Mouse (Mus musculus): ENCODE measurements around the gene Parva. TPM values are rescaled to one million over a fixed set of nuclear protein-coding genes. Genes with fewer than 3 reads are reported as not detected.

Parva gene
- total RNA-seq, 1 experiment = 13.9 TPM

- in situ Hi-C loops (cut with MboI; ENCODE audit: low sequenced_read_pairs in 2 of 2, unreplicated experiment in 2 of 2) = no loop called here
- no peak for DNase-seq (ENCODE audit: low read depth, low spot score)
- H3K36me3 ChIP-seq (ENCODE audit: control insufficient read depth, insufficient read depth, low read length, poor library complexity, severe bottlenecking) = no peaks in the 10 kb centered on the region
- no peak overlapping the region for H3K27ac ChIP-seq (ENCODE audit: insufficient read depth, low read depth, low read length, poor library complexity, severe bottlenecking)
- no peak for TF ChIP-seq ZC3H11A (IDR thresholded peaks at IDR 0.05; ENCODE audit: borderline replicate concordance, low read depth, low read length)
- TF ChIP-seq HCFC1 (IDR thresholded peaks at IDR 0.05; ENCODE audit: borderline replicate concordance, insufficient read depth, low read length) = no peak
- TF ChIP-seq MAFK (IDR thresholded peaks at IDR 0.05; ENCODE audit: insufficient read depth, low read depth, low read length) = no peak
- TF ChIP-seq CHD2 (IDR thresholded peaks at IDR 0.05; ENCODE audit: low read depth, low read length) = no peak
- no peak overlapping the region for H3K4me3 ChIP-seq (ENCODE audit: insufficient read depth in 1 of 2, low read depth in 1 of 2, low read length in 2 of 2, poor library complexity in 1 of 2, severe bottlenecking in 1 of 2)
- no peaks in the 10 kb centered on the region for H3K9me3 ChIP-seq (ENCODE audit: control insufficient read depth, insufficient read depth, low read depth, low read length)
- H3K4me1 ChIP-seq (ENCODE audit: control insufficient read depth in 2 of 2, insufficient read depth in 2 of 2, low read length in 2 of 2, poor library complexity in 1 of 2) = peaks cover 0 to 14% of the 10 kb centered on the region in 2 experiments; a peak in 2 of 4 replicates
- H3K9ac ChIP-seq (ENCODE audit: insufficient read depth, low read depth, low read length, poor library complexity, severe bottlenecking) = no peak overlapping the region
These were observed 30.6 kb downstream of the Parva start for GRCm38 (mm10) chr7:112457920-112458319.

- TF ChIP-seq HCFC1 (IDR thresholded peaks at IDR 0.05; ENCODE audit: borderline replicate concordance, insufficient read depth, low read length) (no peak), ZC3H11A (IDR thresholded peaks at IDR 0.05; ENCODE audit: borderline replicate concordance, low read depth, low read length) (no peak), MAFK (IDR thresholded peaks at IDR 0.05; ENCODE audit: insufficient read depth, low read depth, low read length) (no peak), CHD2 (IDR thresholded peaks at IDR 0.05; ENCODE audit: low read depth, low read length) (no peak), ZNF384 (IDR thresholded peaks at IDR 0.05; ENCODE audit: low read depth, low read length) (no peak)
- in situ Hi-C loops (cut with MboI; ENCODE audit: low sequenced_read_pairs in 2 of 2, unreplicated experiment in 2 of 2) = no loop called here
- no peak overlapping the region for H3K4me3 ChIP-seq (ENCODE audit: insufficient read depth in 1 of 2, low read depth in 1 of 2, low read length in 2 of 2, poor library complexity in 1 of 2, severe bottlenecking in 1 of 2)
- H3K9me3 ChIP-seq (ENCODE audit: control insufficient read depth, insufficient read depth, low read depth, low read length) = no peaks in the 10 kb centered on the region
- no peak overlapping the region for H3K27ac ChIP-seq (ENCODE audit: insufficient read depth, low read depth, low read length, poor library complexity, severe bottlenecking)
- no peaks in the 10 kb centered on the region for H3K36me3 ChIP-seq (ENCODE audit: control insufficient read depth, insufficient read depth, low read length, poor library complexity, severe bottlenecking)
- peaks cover 0 to 16% of the 10 kb centered on the region in 2 experiments; a peak in 2 of 4 replicates for H3K4me1 ChIP-seq (ENCODE audit: control insufficient read depth in 2 of 2, insufficient read depth in 2 of 2, low read length in 2 of 2, poor library complexity in 1 of 2)
- no peak for DNase-seq (ENCODE audit: low read depth, low spot score)
- no peak overlapping the region for H3K9ac ChIP-seq (ENCODE audit: insufficient read depth, low read depth, low read length, poor library complexity, severe bottlenecking)
These were observed 31.1 kb downstream of the Parva start for GRCm38 (mm10) chr7:112458440-112458839.

DNA sequence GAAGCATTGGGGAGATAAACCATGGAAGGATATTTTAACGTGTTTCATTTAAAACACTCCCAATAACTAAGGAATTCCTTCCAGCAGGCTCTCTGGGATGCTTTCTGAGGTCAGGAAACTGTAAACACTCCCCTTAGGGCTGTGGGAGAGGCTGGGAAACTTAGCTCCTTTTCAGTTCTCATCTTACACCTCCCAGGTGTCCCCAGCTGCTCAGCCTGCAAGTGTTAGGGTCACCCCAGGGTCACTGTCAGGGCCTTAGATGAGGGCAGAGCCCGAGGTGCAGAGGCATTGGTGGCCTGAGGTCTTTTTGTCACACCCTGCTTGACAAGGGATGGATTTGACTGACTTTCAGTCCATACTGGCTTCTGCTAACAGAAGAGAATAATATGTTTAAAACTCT lies 35.8 kb downstream of the Parva start:
- peaks cover 0 to 5% of the 10 kb centered on the region in 2 experiments; a peak in 1 of 4 replicates for H3K4me1 ChIP-seq (ENCODE audit: control insufficient read depth in 2 of 2, insufficient read depth in 2 of 2, low read length in 2 of 2, poor library complexity in 1 of 2)
- H3K9ac ChIP-seq (ENCODE audit: insufficient read depth, low read depth, low read length, poor library complexity, severe bottlenecking) = no peak overlapping the region
- H3K4me3 ChIP-seq (ENCODE audit: insufficient read depth in 1 of 2, low read depth in 1 of 2, low read length in 2 of 2, poor library complexity in 1 of 2, severe bottlenecking in 1 of 2) = no peak overlapping the region
- in situ Hi-C loops (cut with MboI; ENCODE audit: low sequenced_read_pairs in 2 of 2, unreplicated experiment in 2 of 2) = loop anchor here in 1 of 2 experiments (10.0 kb wide), 1 partner anchor 412 kb away; no protein-coding TSS in a partner anchor
- TF ChIP-seq ZC3H11A (IDR thresholded peaks at IDR 0.05; ENCODE audit: borderline replicate concordance, low read depth, low read length) (no peak), MAFK (IDR thresholded peaks at IDR 0.05; ENCODE audit: insufficient read depth, low read depth, low read length) (no peak), HCFC1 (IDR thresholded peaks at IDR 0.05; ENCODE audit: borderline replicate concordance, insufficient read depth, low read length) (no peak), CHD2 (IDR thresholded peaks at IDR 0.05; ENCODE audit: low read depth, low read length) (no peak), ZNF384 (IDR thresholded peaks at IDR 0.05; ENCODE audit: low read depth, low read length) (no peak)
- H3K27ac ChIP-seq (ENCODE audit: insufficient read depth, low read depth, low read length, poor library complexity, severe bottlenecking) = no peak overlapping the region
- H3K9me3 ChIP-seq (ENCODE audit: control insufficient read depth, insufficient read depth, low read depth, low read length) = no peaks in the 10 kb centered on the region
- no peak for DNase-seq (ENCODE audit: low read depth, low spot score)
- no peaks in the 10 kb centered on the region for H3K36me3 ChIP-seq (ENCODE audit: control insufficient read depth, insufficient read depth, low read length, poor library complexity, severe bottlenecking)

- in situ Hi-C loops (cut with MboI; ENCODE audit: low sequenced_read_pairs in 2 of 2, unreplicated experiment in 2 of 2) = loop anchor here in 1 of 2 experiments (10.0 kb wide), 1 partner anchor 409 kb away; no protein-coding TSS in a partner anchor
- no peak for TF ChIP-seq HCFC1 (IDR thresholded peaks at IDR 0.05; ENCODE audit: borderline replicate concordance, insufficient read depth, low read length)
- TF ChIP-seq ZC3H11A (IDR thresholded peaks at IDR 0.05; ENCODE audit: borderline replicate concordance, low read depth, low read length) = no peak
- no peak for TF ChIP-seq MAFK (IDR thresholded peaks at IDR 0.05; ENCODE audit: insufficient read depth, low read depth, low read length)
- no peak for TF ChIP-seq ZNF384 (IDR thresholded peaks at IDR 0.05; ENCODE audit: low read depth, low read length)
- TF ChIP-seq CHD2 (IDR thresholded peaks at IDR 0.05; ENCODE audit: low read depth, low read length) = no peak
- no peak overlapping the region for H3K27ac ChIP-seq (ENCODE audit: insufficient read depth, low read depth, low read length, poor library complexity, severe bottlenecking)
- no peak overlapping the region for H3K4me3 ChIP-seq (ENCODE audit: insufficient read depth in 1 of 2, low read depth in 1 of 2, low read length in 2 of 2, poor library complexity in 1 of 2, severe bottlenecking in 1 of 2)
- H3K9ac ChIP-seq (ENCODE audit: insufficient read depth, low read depth, low read length, poor library complexity, severe bottlenecking) = no peak overlapping the region
- no peaks in the 10 kb centered on the region for H3K36me3 ChIP-seq (ENCODE audit: control insufficient read depth, insufficient read depth, low read length, poor library complexity, severe bottlenecking)
- peaks cover 1 to 5% of the 10 kb centered on the region in 2 experiments; a peak in 1 of 4 replicates for H3K4me1 ChIP-seq (ENCODE audit: control insufficient read depth in 2 of 2, insufficient read depth in 2 of 2, low read length in 2 of 2, poor library complexity in 1 of 2)
- no peaks in the 10 kb centered on the region for H3K9me3 ChIP-seq (ENCODE audit: control insufficient read depth, insufficient read depth, low read depth, low read length)
- no peak for DNase-seq (ENCODE audit: low read depth, low spot score)
These were observed 38.6 kb downstream of the Parva start for GRCm38 (mm10) chr7:112465920-112466319.

Measured in ES-E14 (cell line).